Mouse (Mus musculus): ENCODE measurements around the gene Tmprss13.

GRCm38 (mm10) chr9:45380411-45381251, 61.7 kb downstream of the Tmprss13 start:
- TF ChIP-seq CTCF (IDR thresholded peaks at IDR 0.05; ENCODE audit: borderline replicate concordance, control insufficient read depth, extremely low read depth, insufficient read depth, low read length, poor library complexity) (no peak), POLR2A (IDR thresholded peaks at IDR 0.05; ENCODE audit: control insufficient read depth, extremely low read depth, insufficient read depth, low read length, poor library complexity) (no peak)

Measured in thymus, adult 2 months (tissue).